Mouse (Mus musculus): Measurements from ENCODE around the gene Grin3a. TPM values are rescaled to one million over a fixed set of nuclear protein-coding genes. Genes with fewer than 3 reads are reported as not detected.

Gene Grin3a
- polyA plus RNA-seq, 1 experiment from 2014 or later: 0.67 TPM

- Histone ChIP-seq H3K27me3 (ENCODE audit: insufficient read depth, low read length) (no peaks in the 10 kb centered on the region), H3K36me3 (ENCODE audit: insufficient read depth, low read length) (no peaks in the 10 kb centered on the region), H3K4me2 (ENCODE audit: low read length) (no peak overlapping the region), H3K27ac (no peak overlapping the region), H3K9me3 (replicated peaks; ENCODE audit: low read length) (no peaks in the 10 kb centered on the region), H3K4me3 (replicated peaks; ENCODE audit: low read depth, low read length) (no peak overlapping the region), H3K4me1 (replicated peaks; ENCODE audit: insufficient read depth, low read length) (no peaks in the 10 kb centered on the region), H3K9ac (ENCODE audit: low read depth, low read length) (no peak overlapping the region)
- no peak for TF ChIP-seq CTCF (IDR thresholded peaks at IDR 0.05; ENCODE audit: low read depth)
- ATAC-seq (replicated peaks; ENCODE audit: low FRiP score, low read depth) (no peak), DNase-seq (ENCODE audit: low spot score) (no peak)
- 93% methylated on average over 2 of the region's 2 CpGs for WGBS
These were observed 103.6 kb downstream of the Grin3a start for GRCm38 (mm10) chr4:49741942-49742341.

DNA sequence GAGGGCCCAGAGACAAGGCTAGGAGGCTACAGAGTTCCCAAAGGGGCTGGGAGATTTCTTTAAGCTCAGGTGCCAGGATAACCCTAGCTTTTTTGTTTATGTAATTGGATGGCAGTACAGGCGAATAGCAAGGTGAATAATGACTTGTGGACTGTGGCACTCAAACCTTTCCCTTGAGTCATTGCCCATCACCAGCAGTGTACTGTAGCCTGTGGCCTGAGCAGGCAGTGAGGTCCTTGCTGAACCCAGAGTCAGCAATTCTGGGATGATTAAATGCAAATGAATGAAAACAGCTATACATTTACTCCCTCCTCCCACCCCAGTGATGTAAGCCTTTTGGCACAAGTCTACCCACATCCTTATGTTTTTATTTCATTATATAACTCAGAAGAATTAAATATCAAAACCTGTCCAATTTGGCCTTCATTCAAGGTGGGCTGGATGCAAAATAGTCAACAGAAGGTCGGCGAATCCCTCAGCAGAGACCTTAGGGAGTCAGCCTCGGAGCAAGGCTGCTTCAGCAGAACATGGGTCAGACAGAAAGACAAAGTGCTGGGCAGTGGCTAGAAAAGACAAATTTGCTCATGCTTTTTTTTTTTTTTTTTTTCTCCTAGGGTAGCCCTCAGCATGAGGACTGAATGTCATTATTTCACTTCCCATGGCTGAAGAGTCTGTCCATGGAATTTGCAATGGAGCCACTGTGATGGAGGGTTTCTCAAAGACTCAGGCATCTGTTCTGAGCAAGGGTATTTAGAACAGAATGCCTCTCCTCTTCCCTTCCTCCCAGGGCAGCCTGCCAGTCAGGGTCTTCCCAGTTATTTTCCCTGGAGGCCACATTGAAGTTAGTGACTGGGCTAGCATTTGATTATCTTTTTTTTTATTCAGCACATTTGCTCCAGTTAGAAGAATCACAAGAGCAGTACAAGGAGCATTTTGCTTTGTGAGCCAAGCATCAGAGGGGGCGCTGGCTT is 104.5 kb downstream of the Grin3a start:
- TF ChIP-seq CTCF (IDR thresholded peaks at IDR 0.05; ENCODE audit: low read depth): no peak
- DNase-seq (ENCODE audit: low spot score): no peak
- ATAC-seq (replicated peaks; ENCODE audit: low FRiP score, low read depth): no peak

DNA sequence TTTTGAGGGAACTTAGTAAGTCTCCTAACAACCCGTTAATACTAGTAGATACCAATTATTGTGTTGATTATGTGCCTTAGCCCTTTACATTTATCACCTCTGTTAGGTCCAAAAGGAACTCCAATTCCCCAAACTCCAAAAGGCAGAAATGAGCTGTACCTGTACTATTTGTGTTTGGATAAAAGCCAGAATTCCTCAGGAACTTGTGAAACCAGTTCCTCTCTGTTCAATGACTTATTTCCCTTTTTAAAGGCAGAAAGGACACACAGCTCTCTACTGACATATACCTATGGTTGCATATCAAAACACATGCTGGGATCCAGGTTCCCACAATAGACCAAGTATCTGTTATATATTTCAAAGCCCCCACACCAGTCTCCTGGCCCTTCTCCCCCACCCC is 106.0 kb downstream of the Grin3a start:
- Histone ChIP-seq H3K27me3 (ENCODE audit: insufficient read depth, low read length) (no peaks in the 10 kb centered on the region), H3K27ac (no peak overlapping the region), H3K9me3 (replicated peaks; ENCODE audit: low read length) (no peaks in the 10 kb centered on the region), H3K9ac (ENCODE audit: low read depth, low read length) (no peak overlapping the region), H3K4me1 (replicated peaks; ENCODE audit: insufficient read depth, low read length) (no peaks in the 10 kb centered on the region), H3K36me3 (ENCODE audit: insufficient read depth, low read length) (no peaks in the 10 kb centered on the region), H3K4me2 (ENCODE audit: low read length) (no peak overlapping the region), H3K4me3 (replicated peaks; ENCODE audit: low read depth, low read length) (no peak overlapping the region)
- ATAC-seq (replicated peaks; ENCODE audit: low FRiP score, low read depth): no peak
- TF ChIP-seq CTCF (IDR thresholded peaks at IDR 0.05; ENCODE audit: low read depth): no peak
- WGBS: 59% methylated on average over 1 of the region's 1 CpGs
- no peak for DNase-seq (ENCODE audit: low spot score)

More for the DNA sequence above, 104.5 kb downstream of the Grin3a start:
- no peak overlapping the region for H3K4me2 ChIP-seq (ENCODE audit: low read length)
- no peaks in the 10 kb centered on the region for H3K4me1 ChIP-seq (replicated peaks; ENCODE audit: insufficient read depth, low read length)
- no peaks in the 10 kb centered on the region for H3K9me3 ChIP-seq (replicated peaks; ENCODE audit: low read length)
- H3K27ac ChIP-seq: no peak overlapping the region
- no peaks in the 10 kb centered on the region for H3K36me3 ChIP-seq (ENCODE audit: insufficient read depth, low read length)
- H3K9ac ChIP-seq (ENCODE audit: low read depth, low read length): no peak overlapping the region
- no peaks in the 10 kb centered on the region for H3K27me3 ChIP-seq (ENCODE audit: insufficient read depth, low read length)
- 76% methylated on average over 5 of the region's 5 CpGs for WGBS
- H3K4me3 ChIP-seq (replicated peaks; ENCODE audit: low read depth, low read length): no peak overlapping the region

DNA sequence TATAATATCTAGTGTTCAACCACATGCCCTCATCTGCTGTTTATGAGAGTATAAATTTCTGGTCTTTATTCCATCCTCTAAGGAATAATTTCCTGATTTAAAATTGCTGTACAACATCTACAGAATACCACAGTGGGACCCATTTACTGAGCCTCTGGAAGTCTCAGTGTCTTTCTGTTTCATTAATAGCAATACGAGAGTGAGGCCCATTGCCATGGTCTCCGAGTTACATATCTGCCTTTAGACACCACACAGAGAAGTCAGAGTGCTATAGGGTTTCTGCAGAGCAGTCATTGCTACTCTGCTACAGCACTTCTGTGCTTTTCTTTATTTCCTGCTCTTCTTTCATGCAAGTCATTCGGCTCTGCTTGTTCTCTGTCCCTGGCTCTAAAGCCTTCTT is 116.2 kb downstream of the Grin3a start:
- H3K36me3 ChIP-seq (ENCODE audit: insufficient read depth, low read length): no peaks in the 10 kb centered on the region
- WGBS: 85% methylated on average over 3 of the region's 3 CpGs

DNA sequence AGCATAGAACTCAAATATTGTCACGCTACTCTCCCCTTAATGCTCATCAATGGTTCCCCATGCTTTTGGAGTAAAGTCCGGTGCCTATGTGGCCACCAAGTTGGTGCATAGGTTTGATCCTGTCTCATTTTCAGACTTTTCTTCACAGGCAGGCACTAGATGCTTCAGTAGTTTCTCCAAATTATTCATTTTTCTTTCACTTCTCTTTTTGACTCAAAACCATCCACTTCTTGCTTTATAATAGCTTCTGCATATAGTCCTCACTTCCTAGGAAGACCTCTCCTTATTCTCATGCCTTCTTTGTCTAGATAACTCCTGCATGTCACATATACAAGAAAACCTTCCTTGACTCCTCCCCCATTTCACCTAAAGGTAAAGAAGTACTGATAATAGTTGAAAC is 121.6 kb downstream of the Grin3a start:
- Histone ChIP-seq H3K4me2 (ENCODE audit: low read length) (no peak overlapping the region), H3K4me3 (replicated peaks; ENCODE audit: low read depth, low read length) (no peak overlapping the region), H3K27ac (no peak overlapping the region), H3K36me3 (ENCODE audit: insufficient read depth, low read length) (no peaks in the 10 kb centered on the region), H3K27me3 (ENCODE audit: insufficient read depth, low read length) (no peaks in the 10 kb centered on the region), H3K4me1 (replicated peaks; ENCODE audit: insufficient read depth, low read length) (no peaks in the 10 kb centered on the region), H3K9me3 (replicated peaks; ENCODE audit: low read length) (no peaks in the 10 kb centered on the region), H3K9ac (ENCODE audit: low read depth, low read length) (no peak overlapping the region)
- WGBS: 91% methylated on average over 2 of the region's 2 CpGs
- DNase-seq (ENCODE audit: low spot score) (no peak), ATAC-seq (replicated peaks; ENCODE audit: low FRiP score, low read depth) (no peak)
- TF ChIP-seq CTCF (IDR thresholded peaks at IDR 0.05; ENCODE audit: low read depth): no peak

More for the DNA sequence above, 116.2 kb downstream of the Grin3a start:
- no peak for TF ChIP-seq CTCF (IDR thresholded peaks at IDR 0.05; ENCODE audit: low read depth)
- Histone ChIP-seq H3K4me1 (replicated peaks; ENCODE audit: insufficient read depth, low read length) (no peaks in the 10 kb centered on the region), H3K27ac (no peak overlapping the region), H3K27me3 (ENCODE audit: insufficient read depth, low read length) (no peaks in the 10 kb centered on the region), H3K9me3 (replicated peaks; ENCODE audit: low read length) (no peaks in the 10 kb centered on the region), H3K9ac (ENCODE audit: low read depth, low read length) (no peak overlapping the region), H3K4me3 (replicated peaks; ENCODE audit: low read depth, low read length) (no peak overlapping the region), H3K4me2 (ENCODE audit: low read length) (no peak overlapping the region)
- ATAC-seq (replicated peaks; ENCODE audit: low FRiP score, low read depth) (no peak), DNase-seq (ENCODE audit: low spot score) (no peak)

DNA sequence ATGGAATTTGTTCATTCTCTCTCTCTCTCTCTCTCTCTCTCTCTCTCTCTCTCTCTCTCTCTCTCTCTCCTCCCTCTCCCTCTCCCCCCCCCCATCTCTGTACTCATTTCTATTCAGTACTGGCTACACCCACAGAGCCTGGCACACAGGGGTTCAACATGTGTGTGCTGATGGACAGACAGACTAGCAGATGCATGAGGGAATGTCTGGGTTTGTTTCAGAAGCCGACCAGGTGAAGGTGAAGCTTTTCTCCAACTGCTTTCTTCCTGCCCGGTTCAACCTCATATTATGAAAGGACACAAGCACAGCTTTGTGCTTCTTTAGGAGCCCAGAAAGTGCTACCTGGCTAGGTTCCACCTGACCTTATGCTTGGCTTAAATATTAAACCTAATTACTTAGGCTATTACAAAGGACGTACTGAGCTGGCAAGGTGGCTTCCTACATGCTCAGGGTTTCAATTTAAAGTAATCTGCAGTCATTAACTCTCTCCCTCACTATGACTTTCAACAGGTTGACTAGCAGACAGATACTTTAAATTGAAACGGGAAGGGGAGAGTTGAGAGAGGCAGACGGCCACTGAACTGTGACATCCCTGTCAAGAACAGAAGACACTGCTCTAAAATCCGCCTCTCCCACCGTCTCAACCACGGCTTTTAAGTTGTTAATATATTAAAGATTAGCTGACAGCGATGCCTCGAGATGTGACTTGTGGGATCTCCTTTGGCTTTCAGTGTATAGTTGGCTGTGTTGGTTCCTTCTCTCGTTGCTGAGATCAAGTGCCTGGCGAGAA is 153.9 kb downstream of the Grin3a start:
- peak; percentile 40 for DNase-seq (ENCODE audit: low spot score)
- no peak for TF ChIP-seq CTCF (IDR thresholded peaks at IDR 0.05; ENCODE audit: low read depth)
- no peaks in the 10 kb centered on the region for H3K27me3 ChIP-seq (ENCODE audit: insufficient read depth, low read length)
- 33% methylated on average over 12 of the region's 12 CpGs for WGBS
- peak; percentile 71; the same call in 1 of the 2 replicates for ATAC-seq (replicated peaks; ENCODE audit: low FRiP score, low read depth)
- H3K4me1 ChIP-seq (replicated peaks; ENCODE audit: insufficient read depth, low read length): no peaks in the 10 kb centered on the region
- H3K9ac ChIP-seq (ENCODE audit: low read depth, low read length): no peak overlapping the region
- H3K27ac ChIP-seq: no peak overlapping the region
- no peaks in the 10 kb centered on the region for H3K9me3 ChIP-seq (replicated peaks; ENCODE audit: low read length)
- peak overlapping the region; percentile 24; the same call in 1 of the 2 replicates for H3K4me2 ChIP-seq (ENCODE audit: low read length)
- H3K4me3 ChIP-seq (replicated peaks; ENCODE audit: low read depth, low read length): no peak overlapping the region
- H3K36me3 ChIP-seq (ENCODE audit: insufficient read depth, low read length): no peaks in the 10 kb centered on the region
